Mouse (Mus musculus) common myeloid progenitor, adult 5-6 weeks (primary cell): Measurements from ENCODE around the gene Prkg2. TPM values are rescaled to one million over a fixed set of nuclear protein-coding genes. Genes with fewer than 3 reads are reported as not detected.

Source experiments
- ATAC-seq: replicated peaks from 2 replicates; pipeline ENCODE4 v1.8.0; 2016; ENCODE audit warnings: low read depth, mild to moderate bottlenecking, moderate TSS enrichment, inconsistent platforms; ENCODE audit not compliant: poor library complexity, severe bottlenecking
- total RNA-seq: library from RNA; stranded (forward); fragments of 200-1000, 187-1606 nt; gene quantifications from 2 replicates; pipeline ENCODE4 v1.2.3, GENCODE M21; 2017

Gene Prkg2
- total RNA-seq = not detected in 2 replicates

DNA sequence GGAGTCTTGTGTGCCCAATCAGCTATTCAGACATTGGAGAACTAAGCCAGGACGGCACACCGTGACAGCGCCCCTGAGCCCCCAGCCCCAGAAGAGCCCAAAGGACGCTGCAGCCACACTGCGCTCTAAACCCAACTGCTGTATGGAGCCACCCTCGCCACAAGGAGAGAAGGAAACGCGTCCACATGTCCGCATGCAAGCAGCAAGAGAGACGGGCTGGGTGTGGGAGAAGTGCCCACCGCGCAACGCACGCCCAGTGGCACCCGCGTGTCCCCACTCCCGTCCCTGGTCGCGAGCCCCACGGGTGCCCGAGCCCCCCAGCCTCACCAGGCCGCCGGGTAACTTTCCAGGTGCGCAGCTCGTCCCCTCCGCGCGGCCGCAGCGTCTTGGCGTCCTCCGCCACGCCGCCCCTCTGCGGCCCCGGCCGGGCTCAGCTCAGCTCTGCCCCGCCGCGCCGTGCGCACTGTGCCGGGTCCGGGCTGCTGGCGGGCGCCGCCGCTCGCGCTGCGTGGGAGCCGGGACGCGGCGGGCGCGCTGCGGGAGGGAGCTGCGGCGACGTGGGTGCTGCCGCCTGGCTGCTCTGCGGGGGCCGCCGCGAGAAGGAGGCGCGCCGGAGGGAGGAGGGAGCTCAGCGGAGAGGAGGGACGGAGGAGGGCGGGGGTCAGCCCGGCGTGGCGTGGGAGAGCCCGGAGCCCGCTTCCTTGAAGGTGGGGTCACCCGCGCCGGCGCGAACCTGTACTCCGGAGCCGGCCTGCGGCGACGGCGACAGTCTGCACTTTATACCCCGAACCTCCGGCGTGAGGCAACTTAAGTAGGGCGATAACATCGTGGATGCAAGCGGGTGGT, at the start of gene Prkg2:
Prkg2 (minus strand) TSS at position 756 of the 846 bp plus-strand sequence.
- no peak for ATAC-seq

DNA sequence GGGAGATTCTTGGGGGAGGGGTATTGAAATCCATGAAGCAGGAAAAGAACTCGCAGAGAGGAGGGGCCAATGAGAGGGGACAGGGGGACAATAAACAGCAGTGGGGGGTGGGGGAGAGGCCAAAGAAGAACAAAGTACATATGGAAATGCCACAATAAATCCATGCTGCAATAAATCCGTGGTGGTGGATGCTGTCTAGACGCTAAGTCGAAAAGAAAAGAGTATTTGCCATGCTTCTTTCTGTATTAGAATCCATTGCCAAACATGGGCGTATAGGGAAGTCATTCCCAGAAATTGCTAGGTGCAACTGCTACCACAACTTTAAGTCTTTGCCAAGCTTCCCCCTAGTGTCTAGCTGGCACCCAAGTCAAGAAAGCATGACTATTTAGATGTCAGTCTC, 46.8 kb upstream of the Prkg2 start:
- ATAC-seq = no peak

DNA sequence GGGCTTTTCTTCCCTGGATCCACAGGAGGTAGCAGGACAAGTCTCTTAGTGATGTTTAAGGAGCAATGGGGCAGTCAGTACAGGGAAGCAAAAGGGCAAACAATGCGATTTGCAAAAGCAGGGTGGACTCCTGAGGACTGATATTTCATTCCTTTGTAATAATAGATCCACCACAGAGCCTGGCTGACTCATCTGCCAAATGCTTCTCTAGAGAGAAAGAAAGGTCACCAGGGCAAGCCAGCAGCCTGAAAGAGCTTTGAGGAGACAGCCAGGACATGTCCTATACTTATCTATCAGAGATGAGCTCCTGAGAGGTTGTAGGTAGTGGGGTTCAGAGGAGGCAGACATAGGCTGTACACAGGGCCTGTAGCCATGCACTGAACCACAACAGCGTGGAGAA, 41.2 kb upstream of the Prkg2 start:
- ATAC-seq = no peak

DNA sequence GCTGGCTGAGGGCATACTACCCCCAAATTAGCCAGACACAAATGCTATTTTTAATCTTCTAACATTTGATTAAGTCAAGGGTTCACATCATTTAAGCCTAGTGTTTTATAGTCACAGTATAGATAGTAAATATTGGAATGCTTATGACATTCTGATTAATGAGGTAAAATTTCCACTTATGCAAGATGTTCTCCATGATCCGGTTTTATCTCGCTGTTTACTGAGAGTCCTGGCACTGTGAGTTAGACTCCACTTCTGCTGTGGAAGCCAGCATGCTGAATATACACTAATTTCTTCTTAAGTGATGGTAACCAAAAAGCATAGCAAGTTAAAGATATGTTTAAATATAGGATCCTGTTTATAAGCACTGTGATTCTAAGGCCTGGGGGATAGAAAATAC, 31.2 kb upstream of the Prkg2 start:
- ATAC-seq = no peak

DNA sequence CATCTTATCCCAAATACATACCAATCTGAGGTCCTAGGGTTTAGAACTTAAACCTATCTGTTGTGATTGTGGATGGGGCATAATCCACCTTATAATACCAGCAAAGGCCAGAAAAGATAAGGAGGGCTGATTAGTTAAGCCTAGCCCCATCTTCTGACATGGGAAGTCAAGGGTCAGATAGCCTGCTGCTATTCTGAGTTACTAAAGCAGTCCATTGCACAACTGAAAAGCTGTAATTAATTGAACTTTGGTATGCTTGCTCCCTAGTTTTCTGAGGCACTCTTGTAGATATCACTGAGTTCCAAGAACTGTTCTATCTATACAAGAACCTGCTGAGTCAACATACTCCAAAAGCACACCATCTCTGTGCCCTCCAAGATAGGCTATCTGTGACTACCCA, 25.4 kb upstream of the Prkg2 start:
- no peak for ATAC-seq

DNA sequence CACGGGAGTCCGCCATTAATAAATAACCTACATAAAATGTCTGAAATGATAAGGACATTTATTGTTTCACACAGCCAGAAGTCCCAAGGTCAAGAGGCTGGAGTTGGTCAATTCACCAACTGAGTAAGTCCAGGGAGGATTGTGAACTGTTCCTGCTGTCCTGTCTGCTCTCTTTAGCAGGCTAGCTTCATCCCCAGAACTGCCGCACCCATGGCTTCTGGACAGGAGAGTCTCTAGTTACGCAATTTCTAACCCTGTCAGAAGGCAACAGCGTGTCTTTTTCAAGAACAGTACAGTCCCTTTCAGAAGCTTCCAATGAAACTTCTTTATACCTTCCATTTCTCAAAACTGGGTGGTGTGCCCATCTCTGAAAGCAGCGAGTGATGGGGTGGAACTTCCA, 1.9 kb upstream of the Prkg2 start:
- ATAC-seq = no peak

DNA sequence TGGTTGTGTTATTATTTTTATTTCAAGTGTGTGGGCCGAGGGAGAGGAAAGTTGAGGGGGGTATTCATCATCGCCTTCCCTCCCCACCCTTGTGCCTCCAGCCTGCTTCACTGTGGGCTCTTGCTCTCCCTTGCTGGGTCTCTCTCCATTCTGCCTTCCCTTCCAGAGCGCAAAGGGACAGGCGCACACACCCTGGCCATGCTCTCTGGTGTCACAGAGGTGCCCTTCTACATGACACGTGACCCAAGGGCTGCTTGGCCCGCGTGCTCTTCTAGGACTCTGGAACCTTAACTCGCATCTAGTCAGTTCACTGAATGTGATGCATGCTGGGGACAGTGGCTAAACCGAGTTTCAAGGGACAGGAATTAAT, 276 bp upstream of the Prkg2 start:
- ATAC-seq = no peak

DNA sequence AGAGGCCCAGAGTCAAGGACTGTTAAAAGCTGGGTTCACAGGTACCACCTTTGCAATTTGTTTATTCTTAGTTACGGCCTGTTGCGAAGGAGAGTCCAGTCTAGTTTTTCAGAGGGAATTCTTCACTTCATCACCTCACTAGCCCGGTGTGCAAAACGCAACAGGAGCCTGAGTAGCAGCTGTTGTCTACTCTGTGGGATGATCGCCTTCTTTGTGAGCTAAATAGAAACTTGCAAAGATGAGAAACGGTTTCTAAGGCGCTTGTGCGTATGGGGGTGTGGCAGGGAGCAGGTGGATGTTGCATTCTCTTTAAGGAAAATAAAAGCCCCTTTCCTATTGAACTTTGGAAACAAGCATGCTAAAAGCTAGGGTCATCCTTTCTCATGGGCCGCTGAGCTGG, 1.2 kb downstream of the Prkg2 start:
- ATAC-seq = no peak

DNA sequence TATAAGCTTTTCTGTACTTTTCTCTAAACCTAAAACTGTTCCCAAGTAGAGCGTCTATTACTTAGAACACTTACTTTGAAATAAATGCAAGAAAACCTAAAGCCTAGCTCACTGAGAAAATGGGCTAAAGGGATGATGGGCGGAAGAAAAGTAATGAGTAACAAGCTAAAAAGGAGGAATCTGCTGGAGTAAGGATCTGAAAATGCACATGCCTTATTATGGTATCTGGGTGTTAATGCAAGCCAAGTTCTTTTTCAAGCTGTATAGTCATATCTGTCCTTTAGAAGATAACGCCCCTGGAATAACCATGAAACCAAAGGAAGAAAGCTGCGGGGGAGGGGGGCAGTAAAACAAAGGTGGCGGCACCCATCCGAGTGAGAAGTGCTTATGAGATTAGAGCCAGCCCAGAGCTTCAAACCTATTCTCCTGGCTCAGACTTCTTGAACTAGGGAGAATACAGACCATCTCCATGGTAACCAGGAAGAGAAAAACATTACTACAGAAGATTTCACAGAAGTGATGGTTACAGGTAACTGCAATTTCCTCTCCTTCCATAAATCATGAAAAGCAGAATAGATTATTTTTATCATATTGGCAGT, 5.5 kb downstream of the Prkg2 start:
- no peak for ATAC-seq

DNA sequence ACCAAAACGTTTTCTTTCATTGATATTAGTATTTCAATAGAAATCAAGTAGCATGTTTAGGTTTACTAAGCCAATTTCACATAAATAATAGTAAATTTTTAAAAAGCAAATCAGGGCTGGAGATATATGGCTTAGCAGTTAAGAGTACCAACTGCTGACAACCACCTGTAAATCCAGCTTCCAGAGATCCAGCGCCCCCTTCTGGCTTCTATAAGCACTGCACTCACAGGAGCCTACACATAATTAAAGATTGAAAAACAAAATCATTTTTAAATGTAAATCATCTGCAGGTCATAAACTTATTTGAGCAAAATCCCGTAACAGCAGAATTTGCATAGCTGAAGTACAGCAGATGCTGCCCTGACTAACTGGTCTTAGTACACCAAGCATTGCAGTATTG, 10.8 kb downstream of the Prkg2 start:
- ATAC-seq = no peak

DNA sequence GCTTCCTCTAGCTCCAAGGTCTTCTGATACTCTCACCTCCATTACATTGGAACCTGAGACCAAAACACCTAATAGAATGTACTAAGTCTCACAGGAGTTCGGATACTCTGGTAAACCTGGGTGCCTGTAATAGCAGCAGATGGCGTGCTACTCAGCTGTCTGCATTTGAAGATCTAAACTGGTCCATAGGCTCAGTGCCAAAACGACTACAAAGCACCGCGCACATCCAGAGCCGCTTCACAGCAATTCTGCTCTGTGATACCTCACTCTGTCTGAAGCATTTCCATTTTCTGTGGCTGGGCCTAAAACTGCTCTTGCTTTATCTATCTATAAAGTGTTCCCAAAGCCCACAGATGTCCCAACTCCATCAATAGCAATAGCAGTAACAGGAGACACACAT, 17.4 kb downstream of the Prkg2 start:
- ATAC-seq = no peak

DNA sequence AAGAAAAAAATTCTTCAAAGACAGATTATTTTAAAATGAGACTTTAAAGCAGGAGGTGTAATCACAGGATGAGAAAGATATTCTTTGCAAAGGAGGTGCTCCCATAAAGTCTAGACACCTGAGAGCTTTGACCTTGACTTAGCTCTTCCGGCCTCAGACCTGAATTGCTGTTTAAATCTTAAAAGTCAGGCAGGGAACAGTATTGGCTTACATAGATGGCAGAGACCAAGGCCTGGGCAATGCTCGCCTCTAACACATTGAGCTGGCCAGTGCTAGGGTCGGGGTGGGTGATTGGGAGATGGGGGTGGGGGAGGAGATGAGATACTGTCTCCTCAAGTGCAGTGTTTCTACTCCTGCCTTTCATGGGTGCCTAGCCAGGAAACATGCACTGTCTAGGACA, 22.0 kb downstream of the Prkg2 start:
- no peak for ATAC-seq

DNA sequence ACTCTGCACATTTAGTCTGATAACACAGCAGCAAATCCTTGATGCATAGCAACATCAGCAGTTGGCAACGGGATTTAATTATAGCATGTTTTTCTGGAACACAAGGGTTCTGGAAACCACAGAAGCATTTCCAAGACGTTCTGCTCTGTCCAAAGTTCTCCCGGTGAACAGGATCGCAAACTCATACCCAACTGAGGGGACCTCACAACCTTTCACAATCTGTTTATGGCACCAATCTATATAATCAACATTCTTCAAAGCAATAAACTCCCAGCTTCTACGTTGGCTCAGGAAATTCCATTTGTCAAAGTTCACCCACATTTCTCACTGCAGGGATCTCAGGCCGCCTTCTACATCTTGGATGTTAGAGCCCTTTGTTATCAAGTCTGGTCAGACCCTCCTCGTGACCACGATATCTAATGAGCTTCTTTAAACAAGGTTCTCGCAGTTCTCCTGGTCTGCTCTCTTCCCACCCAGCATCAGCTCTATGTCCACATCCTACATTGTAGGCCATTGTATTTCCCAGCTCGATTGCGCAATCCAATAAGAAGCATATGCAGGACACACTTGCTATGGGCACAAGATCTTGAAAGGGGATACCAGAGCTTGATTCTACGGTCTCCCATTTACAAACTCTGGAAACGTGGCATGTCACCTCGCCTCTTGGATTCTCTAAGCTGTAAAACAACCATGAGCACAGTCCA, 26.6 kb downstream of the Prkg2 start:
- ATAC-seq = no peak

DNA sequence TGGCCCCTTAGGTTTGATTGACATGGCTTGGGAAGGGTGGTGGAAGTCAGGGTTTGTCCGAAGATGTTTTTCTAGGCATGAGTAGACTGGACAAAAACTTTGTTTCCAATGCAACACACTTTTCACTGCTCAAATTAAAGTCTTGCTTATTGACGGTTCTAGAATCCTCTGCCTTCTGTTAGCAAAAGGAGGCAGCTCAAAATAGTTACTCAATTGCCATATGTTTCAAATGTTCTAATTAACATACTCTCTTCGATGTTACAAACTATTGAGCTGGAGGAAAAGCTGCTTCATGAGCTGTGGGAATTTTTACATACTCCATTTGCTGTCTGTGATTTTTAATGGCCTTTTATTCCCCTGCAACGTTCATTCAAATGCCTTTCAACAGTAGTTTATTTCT, 39.0 kb downstream of the Prkg2 start:
- no peak for ATAC-seq

DNA sequence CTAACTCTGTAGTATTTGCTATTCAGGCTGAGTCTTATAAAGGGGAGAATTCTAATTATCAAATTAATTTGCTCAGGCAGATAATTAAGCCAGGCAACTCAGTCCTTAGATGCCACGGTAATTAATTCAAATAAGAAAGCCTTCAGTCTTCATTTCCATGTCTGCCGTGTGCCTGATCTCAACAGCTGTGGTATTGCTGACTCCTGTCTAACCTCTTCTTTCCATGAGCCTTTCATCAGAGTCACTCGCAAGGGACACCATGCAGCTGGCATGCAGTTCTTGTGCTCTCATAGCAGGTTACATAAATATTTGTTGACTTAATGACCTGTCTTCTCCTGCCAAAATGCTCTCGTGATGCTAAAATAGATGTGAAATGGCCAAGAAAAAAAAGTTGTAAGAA, 41.4 kb downstream of the Prkg2 start:
- no peak for ATAC-seq

DNA sequence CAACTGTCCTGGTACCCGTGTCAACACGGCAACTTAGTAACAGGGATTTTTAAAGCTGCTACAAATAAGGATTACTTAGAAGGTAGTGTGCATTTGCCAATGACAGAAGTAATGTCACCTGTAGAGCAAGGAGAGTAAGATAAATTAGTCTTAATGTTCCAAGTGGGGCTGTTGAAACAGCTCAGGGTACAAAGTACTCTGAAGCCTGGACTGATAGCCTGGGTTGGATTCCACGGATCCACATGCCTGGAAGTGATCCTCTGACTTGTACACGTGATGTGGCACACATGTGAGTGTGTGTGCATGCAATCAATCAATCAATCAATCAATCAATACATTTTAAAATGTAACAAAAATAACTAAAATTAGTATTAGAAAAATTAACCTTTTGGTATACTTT, 45.6 kb downstream of the Prkg2 start:
- no peak for ATAC-seq

DNA sequence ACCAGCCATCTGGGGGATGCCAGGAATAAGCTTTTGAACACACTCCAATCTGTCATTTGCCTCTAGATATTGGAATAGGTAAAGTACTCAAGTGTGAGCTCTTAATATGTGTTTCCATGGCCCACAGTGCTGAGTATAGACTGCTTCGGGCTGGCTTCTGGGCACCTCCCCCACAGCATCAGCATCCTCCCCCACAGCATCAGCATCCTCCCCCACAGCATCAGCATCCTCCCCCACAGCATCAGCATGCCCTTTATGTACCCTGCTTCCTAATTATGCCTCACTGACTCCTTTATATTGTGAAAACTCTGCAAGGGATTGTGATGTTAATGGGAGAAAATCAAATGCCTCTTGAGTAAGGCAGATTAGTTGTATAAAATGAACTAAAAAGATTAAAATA, 49.5 kb downstream of the Prkg2 start:
- ATAC-seq = no peak

DNA sequence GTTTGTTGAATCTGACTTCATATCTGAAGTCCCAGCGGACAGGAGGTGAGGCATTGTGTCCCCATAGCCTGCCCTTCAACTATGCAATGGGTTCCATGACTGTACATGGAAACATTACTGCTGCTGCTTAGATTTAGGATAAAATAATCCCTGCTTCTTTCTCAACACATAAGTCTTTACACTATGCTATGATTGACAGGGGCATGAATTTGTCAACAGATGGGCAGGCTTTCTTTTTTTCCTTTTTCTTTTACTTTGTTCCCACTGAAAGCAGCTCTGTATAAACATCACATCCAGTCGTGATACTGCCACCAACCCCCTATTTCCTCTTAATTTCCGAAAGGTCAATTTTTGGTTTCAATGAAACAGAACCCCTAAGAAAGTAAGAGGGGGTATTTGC, 50.0 kb downstream of the Prkg2 start:
- no peak for ATAC-seq

DNA sequence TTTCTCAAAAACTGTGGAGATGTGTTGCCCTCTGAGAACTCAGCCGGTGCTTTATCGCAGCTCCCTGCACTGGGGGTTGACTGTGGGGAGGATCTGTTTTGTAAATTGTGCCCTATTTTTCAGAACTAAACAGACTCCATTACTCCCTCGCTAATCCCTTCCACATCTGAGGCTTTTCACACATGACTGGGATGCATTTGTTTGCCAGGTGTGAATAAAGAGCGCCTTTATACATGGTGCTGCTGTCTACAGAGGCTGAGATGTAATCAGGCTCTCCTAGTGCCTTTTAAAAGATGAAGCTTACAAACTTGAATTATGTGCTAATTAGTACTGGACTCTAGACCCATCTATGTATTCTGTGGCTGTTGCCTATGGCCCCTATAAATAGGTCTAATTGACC, 50.7 kb downstream of the Prkg2 start:
- no peak for ATAC-seq

DNA sequence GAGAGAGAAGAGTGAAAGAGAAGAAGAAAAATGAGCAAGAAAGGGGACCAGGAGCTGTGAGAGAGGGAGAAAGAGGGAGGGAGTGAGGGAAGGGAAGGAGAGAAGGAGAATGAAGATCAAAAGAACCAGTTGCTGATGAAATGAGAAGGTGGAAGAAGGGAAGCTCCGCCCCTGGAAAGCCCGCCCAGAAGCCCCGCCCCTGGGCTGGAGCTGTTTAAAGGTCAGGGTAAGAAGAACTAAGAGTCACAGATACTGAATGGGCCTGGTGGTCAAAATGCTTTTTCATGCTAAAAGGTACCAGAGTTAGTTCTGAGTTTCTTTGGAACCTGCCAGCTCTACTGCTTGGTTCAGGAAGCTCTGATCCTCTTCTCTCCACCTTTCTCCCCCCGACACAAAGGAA, 51.1 kb downstream of the Prkg2 start:
- ATAC-seq = no peak

DNA sequence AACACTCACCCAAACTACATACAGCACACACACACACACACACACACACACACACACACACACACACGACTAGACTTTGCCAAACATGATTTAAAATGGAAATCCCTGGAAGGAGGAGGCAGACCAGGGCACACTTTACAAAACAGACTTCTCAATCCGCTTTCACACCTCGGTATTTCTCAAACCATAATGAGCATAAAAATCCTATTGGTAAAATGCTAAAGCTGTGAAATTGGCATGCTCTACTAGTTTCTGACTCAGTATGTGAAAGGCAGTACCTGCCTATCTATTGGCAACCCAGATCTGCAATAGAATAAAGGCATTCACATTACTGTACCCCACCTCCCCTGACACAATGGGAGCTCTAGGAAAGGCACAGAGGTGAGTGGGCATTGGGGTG, 52.1 kb downstream of the Prkg2 start:
- ATAC-seq = no peak
